8 mouse cellular contexts compared by ENCODE assay signal in genomic region chr6:116337466-116337834, GRCm38 (mm10). TPM values are rescaled to one million over a fixed set of nuclear protein-coding genes. Genes with fewer than 3 reads are reported as not detected.
DNase-seq lines count a peak whose midpoint lies in the region; ATAC-seq and TF ChIP-seq lines count a peak whose summit lies in the region.

No protein-coding gene starts in this region.

- H3ac ChIP-seq in C2C12 (ENCODE audit: control insufficient read depth, insufficient read length, low read depth) = peak overlapping the region; percentile 33

- peak overlapping the region; percentile 67 for H3K4me2 ChIP-seq in forebrain, embryonic 13.5 days
- H3K4me2 ChIP-seq in liver, embryonic 14.5 days (ENCODE audit: low read depth) = peak overlapping the region; percentile 69

- H3K9me3 ChIP-seq in forebrain, embryonic 13.5 days (replicated peaks) = no peaks in the 10 kb centered on the region
- no peaks in the 10 kb centered on the region for H3K9me3 ChIP-seq in liver, embryonic 14.5 days (ENCODE audit: control insufficient read depth, low read length)

- 2% methylated on average over 7 of the region's 7 CpGs for WGBS in heart, adult 2 months
- 2% methylated on average over 7 of the region's 7 CpGs for WGBS in forebrain, embryonic 13.5 days
- under 1% methylated on average over 7 of the region's 7 CpGs for WGBS in liver, embryonic 14.5 days (ENCODE audit: insufficient replicate concordance)

- H3K36me3 ChIP-seq in heart, adult 2 months (ENCODE audit: control insufficient read depth, insufficient read depth, low read length) = no peaks in the 10 kb centered on the region
- H3K36me3 ChIP-seq in C2C12 (ENCODE audit: control insufficient read depth, insufficient read depth) = no peaks in the 10 kb centered on the region
- no peaks in the 10 kb centered on the region for H3K36me3 ChIP-seq in forebrain, embryonic 13.5 days (ENCODE audit: poor library complexity, severe bottlenecking)
- peaks cover 7% of the 10 kb centered on the region for H3K36me3 ChIP-seq in liver, embryonic 14.5 days (replicated peaks; ENCODE audit: control insufficient read depth, insufficient read depth, low read depth)

- intact Hi-C loops in heart, adult 2 months (cut with DNase I) = no loop called here

- no peaks in the 10 kb centered on the region for H3K4me1 ChIP-seq in heart, adult 2 months (ENCODE audit: control insufficient read depth, insufficient read depth, low read length)
- peaks cover 17% of the 10 kb centered on the region for H3K4me1 ChIP-seq in forebrain, embryonic 13.5 days
- H3K4me1 ChIP-seq in liver, embryonic 14.5 days (replicated peaks; ENCODE audit: control insufficient read depth in 2 of 2, insufficient read depth in 2 of 2, low read length in 1 of 2) = peaks cover 25% of the 10 kb centered on the region in 2 experiments

- TF ChIP-seq CTCF in heart, adult 2 months (IDR thresholded peaks at IDR 0.05) = no peak
- no peak for TF ChIP-seq CTCF in C2C12 (IDR thresholded peaks at IDR 0.05; ENCODE audit: control insufficient read depth, insufficient read depth, insufficient read length)
- TF ChIP-seq CTCF in liver, embryonic 14.5 days (IDR thresholded peaks at IDR 0.05; ENCODE audit: low read depth) = no peak

- H3K27me3 ChIP-seq in heart, adult 2 months (ENCODE audit: control insufficient read depth, insufficient read depth, low read length) = no peaks in the 10 kb centered on the region
- H3K27me3 ChIP-seq in C2C12 (ENCODE audit: control insufficient read depth, insufficient read depth, insufficient read length) = no peaks in the 10 kb centered on the region
- H3K27me3 ChIP-seq in forebrain, embryonic 13.5 days = peaks cover 3% of the 10 kb centered on the region
- H3K27me3 ChIP-seq in liver, embryonic 14.5 days (ENCODE audit: control insufficient read depth, insufficient read depth, low read length) = no peaks in the 10 kb centered on the region

- peaks cover 9% of the 10 kb centered on the region for H3K79me3 ChIP-seq in C2C12 (ENCODE audit: low read depth)

- no peak; the same call in none of the 2 replicates for ATAC-seq in forebrain, embryonic 13.5 days
- ATAC-seq in liver, embryonic 14.5 days (ENCODE audit: insufficient read depth) = no peak
- ATAC-seq in frontal cortex, adult (ENCODE audit: low TSS enrichment) = no peak
- ATAC-seq in megakaryocyte-erythroid progenitor cell, adult 5-6 weeks (replicated peaks; ENCODE audit: low FRiP score, low TSS enrichment, poor library complexity, severe bottlenecking) = no peak; the same call in 1 of the 2 replicates

- peak overlapping the region; percentile 90 for H3K4me3 ChIP-seq in heart, adult 2 months
- H3K4me3 ChIP-seq in C2C12 (ENCODE audit: insufficient read depth, poor library complexity, severe bottlenecking) = peak overlapping the region; percentile 60
- H3K4me3 ChIP-seq in forebrain, embryonic 13.5 days = peak overlapping the region; percentile 93
- peak overlapping the region; percentile 95 to 98 for H3K4me3 ChIP-seq in liver, embryonic 14.5 days (ENCODE audit: insufficient read depth in 1 of 2, low read depth in 2 of 2, low read length in 2 of 2)

- no peak for DNase-seq in heart, adult 2 months
- no peak for DNase-seq in heart, adult 11 months
- DNase-seq in liver, embryonic 14.5 days (ENCODE audit: low read depth in 3 of 3, low spot score in 3 of 3) = no peak
- DNase-seq in frontal cortex, postnatal 36 days (ENCODE audit: low spot score in 2 of 2) = no peak

- H3K79me2 ChIP-seq in heart, adult 2 months (replicated peaks; ENCODE audit: control insufficient read depth, insufficient read depth, low read length) = peaks cover 2% of the 10 kb centered on the region
- H3K79me2 ChIP-seq in C2C12 (ENCODE audit: control insufficient read depth, insufficient read depth) = peaks cover 42% of the 10 kb centered on the region

- TF ChIP-seq EP300 in heart, adult 2 months (IDR thresholded peaks at IDR 0.05; ENCODE audit: insufficient read depth, low read depth, low read length) = no peak
- no peak for TF ChIP-seq EP300 in liver, embryonic 14.5 days (IDR thresholded peaks at IDR 0.05; ENCODE audit: low read depth)

- H3K9ac ChIP-seq in heart, adult 2 months (ENCODE audit: low read depth, low read length) = peak overlapping the region; percentile 69; the same call in 1 of the 2 replicates
- H3K9ac ChIP-seq in forebrain, embryonic 13.5 days = peak overlapping the region; percentile 88
- peak overlapping the region; percentile 78 for H3K9ac ChIP-seq in liver, embryonic 14.5 days (replicated peaks)

- no peak overlapping the region; the same call in 1 of the 2 replicates for H3K27ac ChIP-seq in heart, adult 2 months
- no peak overlapping the region for H3K27ac ChIP-seq in forebrain, embryonic 13.5 days
- H3K27ac ChIP-seq in liver, embryonic 14.5 days = no peak overlapping the region; the same call in 1 of the 2 replicates

- no peak for TF ChIP-seq POLR2A in heart, adult 2 months (IDR thresholded peaks at IDR 0.05; ENCODE audit: insufficient read depth, low read depth, low read length)

TF ChIP-seq in C2C12, 6 proteins besides CTCF, POLR2A, EP300 and RAD21:
- no peak for TF ChIP-seq MAX (IDR thresholded peaks at IDR 0.05)
- no peak for TF ChIP-seq MYOG (IDR thresholded peaks at IDR 0.05; ENCODE audit: control insufficient read depth, extremely low read depth, insufficient read length)
- no peak for TF ChIP-seq FOSL1 (IDR thresholded peaks at IDR 0.05; ENCODE audit: insufficient read depth, low read length, poor library complexity, severe bottlenecking)
- no peak for TF ChIP-seq CEBPB (IDR thresholded peaks at IDR 0.05; ENCODE audit: low read depth)
- no peak for TF ChIP-seq USF1 (IDR thresholded peaks at IDR 0.05; ENCODE audit: low read depth)
- no peak for TF ChIP-seq MYOD1 (IDR thresholded peaks at IDR 0.05; ENCODE audit: control insufficient read depth, insufficient read length, low read depth)

RNA-seq across cellular contexts. Expression of gene March8, which starts 0.4 kb away (rescaled TPM):
- total RNA-seq in heart, adult 2 months (2021) = 10 to 100 TPM; 38.4 to 43.9 TPM
- polyA plus RNA-seq in heart, adult 2 months (2012; rRNA removed) = 27.8 and 46.2 TPM in 2 replicates
- 21.2 TPM for polyA plus RNA-seq in C2C12 (2012; fragmentation: generic; extraction: Trizol)
- 40.7 and 49.3 TPM in 2 replicates for polyA plus RNA-seq in forebrain, embryonic 13.5 days (2015; fragmentation: Nextera tagmentation; extraction: Ambion mirVana)
- 82.4 and 96.1 TPM in 2 replicates for polyA plus RNA-seq in liver, embryonic 14.5 days (2012; rRNA removed)
- 80.1 and 89.8 TPM in 2 replicates for polyA plus RNA-seq in liver, embryonic 14.5 days (2014; fragmentation: Nextera tagmentation; extraction: Ambion mirVana)
- 48.1 and 51.8 TPM in 2 replicates for total RNA-seq in megakaryocyte-erythroid progenitor cell, adult 5-6 weeks (2014; fragmentation: Nextera tagmentation)
- 47.0 and 51.0 TPM in 2 replicates for total RNA-seq in megakaryocyte-erythroid progenitor cell, adult 5-6 weeks (2017)
